Mouse (Mus musculus) brain, adult 2 months (tissue): ENCODE measurements at regions not wholly inside any gene's neighbourhood (a gene's known extent, or its start where the extent isn't known, plus 50 kb on each side); places are given as distances from the start of the nearest gene placed in this dataset.
A peak's percentile ranks its signal among the peaks of the same experiment; 100 is the strongest.

Experiments used
- DNase-seq: peaks from one replicate; pipeline ENCODE4 v3.0.0; 2011; ENCODE audit warnings: low read depth, low spot score

- peak; percentile 55 for DNase-seq
Measured at GRCm38 (mm10) chr1:185617691-185618090, 163.0 kb downstream of the Slc30a10 start.

GRCm38 (mm10) chr1:185619011-185619410, 164.4 kb downstream of the Slc30a10 start:
- DNase-seq, result no peak

- peak; percentile 9 for DNase-seq
Measured at GRCm38 (mm10) chr1:185628401-185628800, 173.8 kb downstream of the Slc30a10 start.

- no peak for DNase-seq
Measured at GRCm38 (mm10) chr1:185629976-185630375, 175.3 kb downstream of the Slc30a10 start.

GRCm38 (mm10) chr1:185638631-185639030, 184.0 kb downstream of the Slc30a10 start:
- no peak for DNase-seq

GRCm38 (mm10) chr1:185639486-185639885, 184.8 kb downstream of the Slc30a10 start:
- no peak for DNase-seq

- DNase-seq, result no peak
Measured at GRCm38 (mm10) chr1:185644026-185644425, 189.4 kb downstream of the Slc30a10 start.

- DNase-seq, result no peak
Measured at GRCm38 (mm10) chr1:185648128-185648527, 193.5 kb downstream of the Slc30a10 start.

- DNase-seq, result no peak
Measured at GRCm38 (mm10) chr1:185648926-185649325, 194.3 kb downstream of the Slc30a10 start.

- DNase-seq, result no peak
Measured at GRCm38 (mm10) chr1:185650926-185651325, 196.3 kb downstream of the Slc30a10 start.

- DNase-seq, result peak; percentile 21
Measured at GRCm38 (mm10) chr1:185655021-185655420, 200.4 kb downstream of the Slc30a10 start.

- DNase-seq, result no peak
Measured at GRCm38 (mm10) chr1:185655461-185655860, 200.8 kb downstream of the Slc30a10 start.

GRCm38 (mm10) chr1:185657286-185657685, 202.6 kb downstream of the Slc30a10 start:
- no peak for DNase-seq

GRCm38 (mm10) chr1:185659476-185659875, 204.8 kb downstream of the Slc30a10 start:
- no peak for DNase-seq

- no peak for DNase-seq
Measured at GRCm38 (mm10) chr1:185662336-185662735, 207.7 kb downstream of the Slc30a10 start.

- no peak for DNase-seq
Measured at GRCm38 (mm10) chr1:185670029-185670741, 215.5 kb downstream of the Slc30a10 start.

GRCm38 (mm10) chr1:185672940-185673339, 218.3 kb downstream of the Slc30a10 start:
- no peak for DNase-seq

GRCm38 (mm10) chr1:185675674-185676420, 221.2 kb downstream of the Slc30a10 start:
- DNase-seq, result no peak

GRCm38 (mm10) chr1:185681610-185682457, 227.2 kb downstream of the Slc30a10 start:
- DNase-seq, result peak; percentile 68

GRCm38 (mm10) chr1:185682458-185682750, 227.8 kb downstream of the Slc30a10 start:
- DNase-seq, result no peak

- peak; percentile 33 for DNase-seq
Measured at GRCm38 (mm10) chr1:185684638-185685037, 230.0 kb downstream of the Slc30a10 start.

GRCm38 (mm10) chr1:185688506-185688905, 233.9 kb downstream of the Slc30a10 start:
- no peak for DNase-seq
